Mouse (Mus musculus) spleen, postnatal 10 days (tissue): ENCODE measurements around the gene Pde11a.

Source experiments
- DNase-seq, 2 experiments: peaks; one replicate each; pipeline ENCODE4 v3.0.0; 2021 to 2022; ENCODE audit warnings: low spot score in 2 of 2

The Pde11a gene

DNA sequence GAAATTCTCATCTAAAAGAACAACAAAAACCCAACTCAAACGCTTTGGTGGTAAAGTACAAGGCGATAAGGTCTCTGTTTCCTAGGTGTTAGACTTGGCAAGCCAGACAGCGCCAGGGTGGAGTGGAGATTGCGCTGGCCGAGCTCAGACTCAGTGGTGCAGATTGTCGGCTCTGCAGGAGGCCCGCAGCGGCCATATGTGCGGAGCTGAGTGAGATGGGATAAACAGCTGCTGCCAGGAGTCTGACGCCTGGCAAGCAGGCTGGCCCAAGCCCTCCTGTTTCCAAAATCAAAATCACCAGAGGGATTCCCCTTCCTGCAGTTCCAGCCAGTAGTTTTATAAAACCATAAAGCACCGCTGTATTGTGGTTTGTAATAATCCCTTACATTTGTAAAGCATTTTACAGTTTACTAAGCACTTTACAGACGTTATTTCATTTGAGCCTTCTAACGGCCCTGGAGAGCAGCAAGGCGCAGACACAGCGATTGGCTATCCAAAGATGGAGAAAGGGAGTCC, 378.7 kb downstream of the Pde11a start:
- no peak for DNase-seq

DNA sequence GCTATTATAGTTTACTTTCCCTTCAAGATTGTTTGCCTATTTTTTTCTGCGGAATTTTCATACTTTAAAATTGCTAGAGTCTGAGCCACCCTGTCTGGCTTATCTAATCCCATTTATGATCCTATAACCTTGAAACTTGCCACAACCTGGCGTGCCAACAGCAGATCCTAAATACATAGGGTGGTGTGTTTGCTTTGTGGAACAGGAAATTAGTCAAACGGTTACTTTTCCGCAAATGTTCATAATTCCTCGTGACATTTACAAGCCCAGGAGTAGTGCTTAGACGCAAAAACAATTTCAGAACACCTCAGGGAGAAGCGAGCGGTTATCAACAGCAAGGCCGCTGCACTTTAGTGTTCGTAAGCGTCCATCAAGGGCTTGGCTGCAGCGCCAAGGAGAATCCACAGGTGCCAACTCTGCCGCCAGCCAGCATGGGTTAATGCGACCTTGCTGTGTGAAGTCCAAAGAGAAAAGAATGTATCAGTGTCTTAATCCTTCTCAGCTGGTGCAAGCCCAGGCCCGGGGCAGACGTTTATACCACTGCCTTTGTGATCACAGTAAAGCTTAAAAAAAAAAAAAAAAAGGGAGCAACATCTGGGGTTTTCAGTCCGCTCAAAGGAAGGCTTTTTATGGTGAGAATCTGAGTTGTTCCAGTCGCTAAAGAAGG, 379.3 kb downstream of the Pde11a start:
- DNase-seq, result no peak

DNA sequence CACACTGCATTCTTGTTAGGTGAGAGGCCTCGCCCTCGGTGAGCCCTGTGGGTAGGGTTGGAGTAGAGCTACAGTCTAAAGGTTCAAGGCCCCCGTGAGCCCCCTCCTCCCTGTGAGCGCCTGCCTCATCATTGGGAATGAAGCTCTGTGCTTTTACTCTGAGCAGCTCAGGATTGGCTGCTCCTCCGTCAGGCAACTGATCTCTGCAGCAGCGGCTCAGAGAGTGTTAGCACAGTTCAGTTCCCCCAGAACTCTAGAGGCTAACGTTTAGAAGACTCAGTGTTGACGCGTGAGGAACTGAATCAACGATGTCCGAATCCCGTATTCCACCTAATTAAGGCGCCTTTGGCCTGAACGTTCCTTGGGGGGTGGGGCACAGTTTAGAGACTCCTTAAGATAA, 382.9 kb downstream of the Pde11a start:
- no peak for DNase-seq

DNA sequence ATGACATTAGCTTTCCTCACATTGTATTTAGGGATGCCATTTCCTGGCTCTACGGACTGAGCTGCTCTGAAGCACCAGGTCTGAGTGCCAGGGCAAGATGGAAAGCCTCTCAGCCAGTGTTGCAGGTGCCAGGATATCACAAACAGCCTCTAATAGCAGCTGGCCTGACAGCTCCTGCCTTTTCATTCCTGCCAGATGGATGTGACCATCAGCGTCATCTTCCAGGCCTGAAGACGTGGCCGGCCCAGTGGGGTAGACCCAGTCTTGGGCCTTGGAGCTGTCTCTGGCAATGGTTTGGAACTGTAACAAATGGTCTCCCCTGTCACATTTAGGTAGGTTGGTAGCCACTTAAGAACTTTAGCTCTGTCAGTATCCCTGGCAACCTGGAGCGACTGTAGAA, 385.3 kb downstream of the Pde11a start:
- no peak for DNase-seq

DNA sequence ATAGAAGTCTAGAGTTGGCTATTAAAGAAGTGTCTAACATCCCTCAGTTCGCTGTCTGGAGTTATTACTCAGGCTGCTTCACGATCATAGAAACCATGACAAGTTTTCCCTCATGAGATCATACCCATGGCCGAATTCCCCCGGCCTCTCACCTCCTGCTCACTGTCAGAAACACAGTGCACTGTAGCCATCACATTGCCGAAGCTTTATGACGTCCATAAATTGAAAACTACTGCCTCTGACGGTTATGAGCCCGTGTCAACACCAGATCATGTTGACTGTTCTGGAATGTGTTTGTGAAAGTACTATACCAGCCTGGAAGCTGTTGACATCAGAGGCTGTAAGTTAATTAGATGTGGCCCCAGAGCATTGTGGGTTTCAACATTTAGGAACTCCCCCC, 387.9 kb downstream of the Pde11a start:
- DNase-seq, result no peak
